Mouse (Mus musculus): ENCODE results near the gene Slc48a1. TPM values are rescaled to one million over a fixed set of nuclear protein-coding genes. Genes with fewer than 3 reads are reported as not detected.

Slc48a1 gene
- polyA plus RNA-seq, 1 experiment from 2014 or later: 24.3 TPM

- TF ChIP-seq CTCF (IDR thresholded peaks at IDR 0.05; ENCODE audit: low read depth): no peak
- Histone ChIP-seq H3K27ac (ENCODE audit: low read depth, low read length) (no peak overlapping the region), H3K4me3 (ENCODE audit: low read depth, low read length) (no peak overlapping the region), H3K9ac (ENCODE audit: low read depth, low read length) (no peak overlapping the region), H3K4me2 (replicated peaks; ENCODE audit: low read depth) (no peak overlapping the region), H3K27me3 (replicated peaks; ENCODE audit: control insufficient read depth, insufficient read depth, low read length) (no peaks in the 10 kb centered on the region), H3K36me3 (ENCODE audit: control insufficient read depth, insufficient read depth) (peaks cover 34% of the 10 kb centered on the region; the same call in 1 of the 2 replicates), H3K9me3 (ENCODE audit: control insufficient read depth) (no peaks in the 10 kb centered on the region), H3K4me1 (replicated peaks; ENCODE audit: control insufficient read depth, insufficient read depth, low read length) (peaks cover 4% of the 10 kb centered on the region; the same call in 1 of the 2 replicates)
- WGBS: 92% methylated on average over 5 of the region's 5 CpGs
- no peak for ATAC-seq
Measured at GRCm38 (mm10) chr15:97810399-97810798, 32.1 kb downstream of the Slc48a1 start.

DNA sequence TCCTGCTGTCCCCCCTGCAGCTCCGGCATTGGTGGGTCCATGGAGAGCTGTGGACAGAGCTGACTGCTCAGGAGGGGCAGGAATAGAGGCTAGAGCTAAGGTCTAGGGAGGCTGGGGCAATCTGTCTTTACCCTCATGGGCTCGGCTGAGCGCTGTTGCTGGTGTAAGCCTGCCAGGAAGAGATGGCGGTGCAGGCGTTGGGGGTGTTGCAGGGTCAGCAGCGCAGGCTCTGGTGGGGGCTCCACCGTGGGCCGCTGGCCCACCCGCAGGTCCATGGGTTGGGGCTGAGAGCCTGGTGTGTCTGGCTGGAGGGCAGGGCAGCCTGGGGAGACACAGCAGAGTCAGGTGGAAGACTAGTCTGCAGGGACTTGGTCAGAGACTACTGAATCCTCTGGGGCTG lies 33.0 kb downstream of the Slc48a1 start:
- Histone ChIP-seq H3K4me3 (ENCODE audit: low read depth, low read length) (no peak overlapping the region), H3K4me1 (replicated peaks; ENCODE audit: control insufficient read depth, insufficient read depth, low read length) (peaks cover 4% of the 10 kb centered on the region; the same call in 1 of the 2 replicates), H3K9me3 (ENCODE audit: control insufficient read depth) (no peaks in the 10 kb centered on the region), H3K27me3 (replicated peaks; ENCODE audit: control insufficient read depth, insufficient read depth, low read length) (no peaks in the 10 kb centered on the region), H3K36me3 (ENCODE audit: control insufficient read depth, insufficient read depth) (peaks cover 31% of the 10 kb centered on the region; the same call in 1 of the 2 replicates), H3K27ac (ENCODE audit: low read depth, low read length) (no peak overlapping the region), H3K9ac (ENCODE audit: low read depth, low read length) (no peak overlapping the region), H3K4me2 (replicated peaks; ENCODE audit: low read depth) (no peak overlapping the region)
- no peak for TF ChIP-seq CTCF (IDR thresholded peaks at IDR 0.05; ENCODE audit: low read depth)
- 87% methylated on average over 9 of the region's 9 CpGs for WGBS
- no peak for ATAC-seq

GRCm38 (mm10) chr15:97812126-97812525 lies 33.8 kb downstream of the Slc48a1 start:
- no peak overlapping the region for H3K4me3 ChIP-seq (ENCODE audit: low read depth, low read length)
- no peaks in the 10 kb centered on the region for H3K27me3 ChIP-seq (replicated peaks; ENCODE audit: control insufficient read depth, insufficient read depth, low read length)
- no peak for TF ChIP-seq CTCF (IDR thresholded peaks at IDR 0.05; ENCODE audit: low read depth)
- ATAC-seq: no peak
- H3K36me3 ChIP-seq (ENCODE audit: control insufficient read depth, insufficient read depth): peaks cover 25% of the 10 kb centered on the region; the same call in 1 of the 2 replicates
- no peak overlapping the region for H3K4me2 ChIP-seq (replicated peaks; ENCODE audit: low read depth)
- no peaks in the 10 kb centered on the region for H3K9me3 ChIP-seq (ENCODE audit: control insufficient read depth)
- H3K4me1 ChIP-seq (replicated peaks; ENCODE audit: control insufficient read depth, insufficient read depth, low read length): peaks cover 4% of the 10 kb centered on the region; the same call in 1 of the 2 replicates
- H3K9ac ChIP-seq (ENCODE audit: low read depth, low read length): no peak overlapping the region
- 71% methylated on average over 6 of the region's 6 CpGs for WGBS
- no peak overlapping the region for H3K27ac ChIP-seq (ENCODE audit: low read depth, low read length)

- Histone ChIP-seq H3K27ac (ENCODE audit: low read depth, low read length) (no peak overlapping the region), H3K36me3 (ENCODE audit: control insufficient read depth, insufficient read depth) (peaks cover 21% of the 10 kb centered on the region; the same call in 1 of the 2 replicates), H3K4me1 (replicated peaks; ENCODE audit: control insufficient read depth, insufficient read depth, low read length) (peaks cover 4% of the 10 kb centered on the region; the same call in 1 of the 2 replicates), H3K27me3 (replicated peaks; ENCODE audit: control insufficient read depth, insufficient read depth, low read length) (no peaks in the 10 kb centered on the region), H3K4me2 (replicated peaks; ENCODE audit: low read depth) (no peak overlapping the region), H3K4me3 (ENCODE audit: low read depth, low read length) (no peak overlapping the region), H3K9ac (ENCODE audit: low read depth, low read length) (no peak overlapping the region), H3K9me3 (ENCODE audit: control insufficient read depth) (no peaks in the 10 kb centered on the region)
- no peak for ATAC-seq
- 73% methylated on average over 7 of the region's 7 CpGs for WGBS
- TF ChIP-seq CTCF (IDR thresholded peaks at IDR 0.05; ENCODE audit: low read depth): no peak
Measured at GRCm38 (mm10) chr15:97812875-97813274, 34.6 kb downstream of the Slc48a1 start.

- peaks cover 16% of the 10 kb centered on the region; the same call in 1 of the 2 replicates for H3K36me3 ChIP-seq (ENCODE audit: control insufficient read depth, insufficient read depth)
- H3K27ac ChIP-seq (ENCODE audit: low read depth, low read length): peak overlapping the region; percentile 35; the same call in 1 of the 2 replicates
- peaks cover 4% of the 10 kb centered on the region; the same call in 1 of the 2 replicates for H3K4me1 ChIP-seq (replicated peaks; ENCODE audit: control insufficient read depth, insufficient read depth, low read length)
- no peak overlapping the region for H3K4me3 ChIP-seq (ENCODE audit: low read depth, low read length)
- no peak for ATAC-seq
- H3K4me2 ChIP-seq (replicated peaks; ENCODE audit: low read depth): peak overlapping the region; percentile 47
- 35% methylated on average over 21 of the region's 21 CpGs for WGBS
- TF ChIP-seq CTCF (IDR thresholded peaks at IDR 0.05; ENCODE audit: low read depth): no peak
- no peaks in the 10 kb centered on the region for H3K27me3 ChIP-seq (replicated peaks; ENCODE audit: control insufficient read depth, insufficient read depth, low read length)
- H3K9ac ChIP-seq (ENCODE audit: low read depth, low read length): 0 out of 2 replicates have a peak overlapping the region, but pooled peaks have one; percentile 7
- H3K9me3 ChIP-seq (ENCODE audit: control insufficient read depth): no peaks in the 10 kb centered on the region
Measured at GRCm38 (mm10) chr15:97813452-97814204, 35.3 kb downstream of the Slc48a1 start.

- H3K9me3 ChIP-seq (ENCODE audit: control insufficient read depth): no peaks in the 10 kb centered on the region
- no peak overlapping the region for H3K4me3 ChIP-seq (ENCODE audit: low read depth, low read length)
- peaks cover 4% of the 10 kb centered on the region; the same call in 1 of the 2 replicates for H3K4me1 ChIP-seq (replicated peaks; ENCODE audit: control insufficient read depth, insufficient read depth, low read length)
- ATAC-seq: no peak
- TF ChIP-seq CTCF (IDR thresholded peaks at IDR 0.05; ENCODE audit: low read depth): no peak
- H3K36me3 ChIP-seq (ENCODE audit: control insufficient read depth, insufficient read depth): peaks cover 8% of the 10 kb centered on the region; the same call in 1 of the 2 replicates
- no peak overlapping the region for H3K27ac ChIP-seq (ENCODE audit: low read depth, low read length)
- no peaks in the 10 kb centered on the region for H3K27me3 ChIP-seq (replicated peaks; ENCODE audit: control insufficient read depth, insufficient read depth, low read length)
- H3K9ac ChIP-seq (ENCODE audit: low read depth, low read length): no peak overlapping the region
- H3K4me2 ChIP-seq (replicated peaks; ENCODE audit: low read depth): no peak overlapping the region
- 50% methylated on average over 5 of the region's 5 CpGs for WGBS
Measured at GRCm38 (mm10) chr15:97814703-97815102, 36.4 kb downstream of the Slc48a1 start.

All from intestine, postnatal 0 days (tissue).